Mouse (Mus musculus) stomach, embryonic 16.5 days (tissue): Measurements from ENCODE around the gene Ninj1. TPM values are rescaled to one million over a fixed set of nuclear protein-coding genes. Genes with fewer than 3 reads are reported as not detected.

ENCODE experiments used
- ATAC-seq: fragments of 200-750 bp; cut with Nextera tagmentation; 2 replicates; pipeline ENCODE4 v1.8.0; 2017; ENCODE audit warnings: moderate number of reproducible peaks, moderate TSS enrichment; ENCODE audit not compliant: insufficient read depth, low FRiP score
- H3K27ac ChIP-seq: fragments of 300-500 bp; sonication (generic); 2 replicates; pipeline ENCODE4 v1.5.1; 2014; ENCODE audit warnings: low read length
- H3K27me3 ChIP-seq: fragments of 300-500 bp; sonication (generic); 2 replicates; pipeline ENCODE4 v1.6.1; 2014; ENCODE audit warnings: low read length, control low read depth, mixed read lengths; ENCODE audit not compliant: control insufficient read depth, insufficient read depth
- H3K36me3 ChIP-seq: fragments of 300-500 bp; sonication (generic); 2 replicates; pipeline ENCODE4 v1.6.1; 2014; ENCODE audit warnings: low read length; ENCODE audit not compliant: control insufficient read depth, insufficient read depth
- H3K4me1 ChIP-seq: fragments of 300-500 bp; sonication (generic); 2 replicates; pipeline ENCODE4 v1.6.1; 2014; ENCODE audit warnings: low read length, control low read depth, mixed read lengths; ENCODE audit not compliant: control insufficient read depth, insufficient read depth
- H3K4me2 ChIP-seq: fragments of 300-500 bp; sonication (generic); 2 replicates; pipeline ENCODE4 v1.6.1; 2014; ENCODE audit warnings: low read depth, low read length, mixed read lengths
- H3K4me3 ChIP-seq: fragments of 300-500 bp; sonication (generic); replicated peaks from 2 replicates; pipeline ENCODE4 v1.5.1; 2014; ENCODE audit warnings: mild to moderate bottlenecking, low read length
- H3K9ac ChIP-seq: fragments of 300-500 bp; sonication (generic); 2 replicates; pipeline ENCODE4 v1.6.1; 2014; ENCODE audit warnings: low read length
- H3K9me3 ChIP-seq: fragments of 300-500 bp; sonication (generic); replicated peaks from 2 replicates; pipeline ENCODE4 v1.6.1; 2016; ENCODE audit warnings: low read length, control low read depth; ENCODE audit not compliant: control insufficient read depth
- WGBS: fragments of 180-500 bp; shearing (Covaris S2); extraction: QIAGEN DNeasy Blood & Tissue Kit; methylation state at CpG from one replicate; pipeline ENCODE4 v1.1.7; 2014; 5-methylcytosine and 5-hydroxymethylcytosine counted together
- polyA plus RNA-seq: library from polyadenylated mRNA; unstranded; fragments of >200 nt; fragmentation: Nextera tagmentation; extraction: Ambion mirVana; gene quantifications from 2 replicates; pipeline ENCODE4 v1.2.1, GENCODE M21; 2015

Ninj1 gene
- polyA plus RNA-seq, 1 experiment from 2014 or later, result 61.0 TPM

DNA sequence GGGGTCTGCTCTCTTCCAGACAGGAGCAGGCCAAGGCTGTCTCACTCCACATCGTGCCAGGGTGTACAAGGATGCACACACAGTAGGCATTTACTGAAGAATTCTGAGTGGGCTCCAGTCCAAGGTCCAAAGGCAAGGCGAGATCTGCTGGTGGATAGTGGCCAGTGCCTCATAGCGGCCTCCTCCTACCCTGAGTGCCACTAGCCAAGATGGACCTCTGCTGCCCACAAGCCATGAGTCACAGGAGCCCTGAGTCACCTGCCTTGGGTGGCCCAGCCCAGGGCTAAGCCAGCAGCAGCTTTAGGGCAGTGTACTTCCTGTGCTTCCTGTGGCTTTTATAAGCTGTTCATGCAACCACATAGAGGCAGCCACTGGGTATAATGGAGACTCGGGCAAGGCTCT lies 26.2 kb downstream of the Ninj1 start:
- Histone ChIP-seq H3K9me3 (no peaks in the 10 kb centered on the region), H3K4me1 (peaks cover 30% of the 10 kb centered on the region), H3K4me3 (no peak overlapping the region), H3K27me3 (no peaks in the 10 kb centered on the region), H3K9ac (no peak overlapping the region), H3K4me2 (no peak overlapping the region), H3K36me3 (no peaks in the 10 kb centered on the region), H3K27ac (no peak overlapping the region)
- WGBS, result 64% methylated on average over 4 of the region's 4 CpGs
- no peak for ATAC-seq

DNA sequence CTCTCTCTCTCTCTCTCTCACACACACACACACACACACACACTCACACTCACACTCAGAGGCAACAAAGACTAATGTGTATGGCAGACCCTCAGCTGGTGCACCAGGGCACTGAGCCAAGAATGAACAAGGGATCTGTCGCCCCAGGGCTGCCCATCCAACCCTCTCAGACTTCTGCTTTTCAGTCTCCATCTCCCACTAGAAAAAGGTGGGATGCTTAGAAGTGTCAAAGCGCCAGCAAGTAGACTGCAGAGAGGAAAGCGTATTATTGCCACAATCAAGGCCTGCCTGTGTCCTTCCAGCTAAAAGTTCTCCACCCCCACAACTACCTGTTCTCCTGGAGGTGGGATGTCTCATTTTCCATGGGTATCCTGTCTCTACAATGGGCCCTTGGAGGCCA lies 27.2 kb downstream of the Ninj1 start:
- H3K4me1 ChIP-seq, result peaks cover 28% of the 10 kb centered on the region
- no peak overlapping the region for H3K4me3 ChIP-seq

DNA sequence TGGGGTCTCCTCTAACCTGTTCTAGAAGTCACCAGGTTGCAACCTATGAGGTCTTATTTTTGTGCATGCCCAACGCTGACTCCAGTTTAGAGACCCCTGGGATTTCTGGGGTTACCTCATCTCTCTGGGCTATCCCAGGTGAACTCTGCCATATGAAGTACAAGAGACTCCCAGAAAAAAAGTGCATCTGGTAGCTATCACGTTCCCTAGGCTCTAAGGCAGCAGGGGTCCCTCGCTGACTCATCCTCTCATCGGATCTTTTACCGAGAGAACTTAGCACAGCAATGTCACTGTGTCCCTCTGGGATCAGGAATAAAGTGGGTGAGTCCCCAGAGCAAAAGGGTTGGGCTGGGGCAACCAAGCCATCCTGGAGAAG lies 27.8 kb downstream of the Ninj1 start:
- Histone ChIP-seq H3K4me2 (peak overlapping the region; percentile 59), H3K36me3 (no peaks in the 10 kb centered on the region), H3K4me1 (peaks cover 28% of the 10 kb centered on the region), H3K9ac (peak overlapping the region; percentile 93), H3K9me3 (no peaks in the 10 kb centered on the region), H3K27ac (no peak overlapping the region), H3K27me3 (no peaks in the 10 kb centered on the region), H3K4me3 (peak overlapping the region; percentile 83)
- no peak for ATAC-seq
- WGBS, result 15% methylated on average over 5 of the region's 5 CpGs

More for the DNA sequence above, 27.2 kb downstream of the Ninj1 start:
- Histone ChIP-seq H3K4me2 (peak overlapping the region; percentile 59; the same call in 1 of the 2 replicates), H3K27ac (no peak overlapping the region), H3K36me3 (no peaks in the 10 kb centered on the region), H3K27me3 (no peaks in the 10 kb centered on the region), H3K9ac (0 out of 2 replicates have a peak overlapping the region, but pooled peaks have one; percentile 11), H3K9me3 (no peaks in the 10 kb centered on the region)
- 78% methylated on average over 3 of the region's 3 CpGs for WGBS
- ATAC-seq, result no peak

DNA sequence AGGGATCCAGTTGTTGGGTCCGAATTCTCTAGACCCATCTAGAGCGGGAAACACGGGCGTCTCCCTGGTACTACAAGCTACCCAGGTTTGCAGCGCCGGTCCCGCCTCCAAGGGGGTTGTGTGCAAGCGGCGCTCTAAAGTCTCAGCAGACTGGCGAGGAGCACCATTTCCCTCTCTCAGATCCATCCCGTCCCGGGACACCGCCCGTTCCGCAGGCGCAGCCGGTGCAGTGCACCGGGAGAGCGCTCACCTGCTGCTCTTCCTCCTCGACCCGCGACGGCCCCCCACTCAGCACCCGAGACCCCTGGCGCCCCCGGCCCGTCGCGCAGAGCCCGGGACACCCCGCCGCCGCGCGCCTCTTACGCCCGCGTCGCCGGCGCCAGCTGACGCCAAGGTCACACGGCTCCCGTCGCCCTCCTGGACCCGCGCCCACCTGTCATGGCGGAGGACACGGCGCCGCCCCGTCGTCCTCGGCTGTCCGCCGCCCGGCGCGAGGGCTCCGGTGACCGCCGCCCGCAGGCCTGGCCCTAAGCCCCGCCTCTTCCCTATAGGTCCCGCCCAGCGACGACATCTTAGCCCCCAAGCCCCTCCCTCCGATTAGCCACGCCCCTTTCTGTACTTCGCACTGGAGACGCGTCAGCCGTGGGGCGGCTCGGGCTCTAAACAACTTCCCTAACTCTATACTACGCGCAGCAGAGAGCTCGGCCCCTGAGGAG lies 28.4 kb downstream of the Ninj1 start, which contains the start of gene Card19:
Card19 (minus strand) TSS at position 534 of the 716 bp plus-strand sequence.
- Histone ChIP-seq H3K9me3 (no peaks in the 10 kb centered on the region), H3K4me3 (peak within 1 kb of the TSS; percentile 83)
- WGBS, result under 1% methylated on average over 76 of the region's 78 CpGs

DNA sequence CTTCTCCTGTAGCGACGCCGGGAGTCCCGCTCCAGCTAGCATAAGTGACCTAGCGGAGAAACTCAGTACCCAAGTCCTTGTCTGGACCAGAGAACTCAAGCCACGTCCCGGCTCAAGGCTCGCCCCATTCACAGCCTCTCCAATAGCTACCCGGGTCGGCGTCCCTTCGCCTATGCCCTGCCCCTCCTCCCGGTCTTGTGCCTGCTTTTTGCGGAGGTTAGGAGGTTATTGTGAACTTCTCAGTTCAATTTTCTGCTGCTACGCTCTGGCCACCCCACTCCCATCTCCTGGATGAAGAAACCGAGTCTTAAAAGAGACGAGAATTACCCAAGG lies 28.9 kb downstream of the Ninj1 start:
- no peaks in the 10 kb centered on the region for H3K9me3 ChIP-seq
- H3K4me3 ChIP-seq, result peak overlapping the region; percentile 83
- WGBS, result 4% methylated on average over 17 of the region's 17 CpGs
- H3K9ac ChIP-seq, result peak overlapping the region; percentile 93
- H3K27ac ChIP-seq, result peak overlapping the region; percentile 34
- ATAC-seq, result peak; percentile 51
- peak overlapping the region; percentile 59 for H3K4me2 ChIP-seq
- H3K27me3 ChIP-seq, result no peaks in the 10 kb centered on the region
- H3K4me1 ChIP-seq, result peaks cover 28% of the 10 kb centered on the region
- no peaks in the 10 kb centered on the region for H3K36me3 ChIP-seq

More for the DNA sequence above, 28.4 kb downstream of the Ninj1 start, which contains the start of gene Card19:
- no peaks in the 10 kb centered on the region for H3K27me3 ChIP-seq
- H3K27ac ChIP-seq, result peak within 1 kb of the TSS; percentile 83
- H3K4me1 ChIP-seq, result peaks cover 28% of the 10 kb centered on the region
- peak within 1 kb of the TSS; percentile 93 for H3K9ac ChIP-seq
- peak within 1 kb of the TSS; percentile 59 for H3K4me2 ChIP-seq
- no peaks in the 10 kb centered on the region for H3K36me3 ChIP-seq
- peak; percentile 93 for ATAC-seq

DNA sequence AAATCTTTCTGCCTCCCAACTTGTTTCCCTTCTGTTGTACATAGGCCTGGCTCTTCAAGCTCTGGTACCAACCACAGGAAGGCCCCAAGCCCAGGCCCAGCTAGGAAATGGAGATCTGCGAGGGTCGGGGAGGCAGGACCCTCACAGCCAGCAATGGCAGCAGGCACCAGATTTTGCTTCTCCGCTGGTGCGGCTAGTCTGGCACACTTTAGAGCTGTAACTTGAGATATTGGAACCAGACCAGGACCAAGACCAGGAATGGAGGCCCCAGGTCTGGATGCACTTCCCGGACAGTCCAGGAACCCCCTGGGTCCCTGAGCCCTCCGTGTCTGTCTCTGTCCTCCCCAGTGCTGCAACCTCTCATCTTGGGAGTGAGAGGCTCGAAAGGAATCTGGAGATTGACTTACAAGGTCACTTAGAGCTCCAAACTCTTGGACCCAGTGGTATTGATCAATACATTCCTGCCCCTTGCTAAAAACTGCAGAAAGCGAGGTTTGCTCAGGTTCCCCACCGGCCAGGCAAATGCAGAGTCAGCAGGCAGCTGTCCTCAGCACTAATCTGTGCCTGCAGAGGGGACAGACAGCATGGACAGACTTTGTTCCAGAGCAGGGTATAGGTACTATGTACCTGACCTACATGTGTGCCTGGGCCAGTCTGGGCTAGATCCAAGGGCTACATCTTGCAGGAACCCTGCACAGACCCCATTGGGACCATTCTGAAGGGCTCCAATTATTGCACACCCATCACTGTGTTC lies 29.7 kb downstream of the Ninj1 start:
- WGBS, result 67% methylated on average over 9 of the region's 9 CpGs
- peak overlapping the region; percentile 59 for H3K4me2 ChIP-seq
- H3K27ac ChIP-seq, result peak overlapping the region; percentile 34; the same call in 1 of the 2 replicates

DNA sequence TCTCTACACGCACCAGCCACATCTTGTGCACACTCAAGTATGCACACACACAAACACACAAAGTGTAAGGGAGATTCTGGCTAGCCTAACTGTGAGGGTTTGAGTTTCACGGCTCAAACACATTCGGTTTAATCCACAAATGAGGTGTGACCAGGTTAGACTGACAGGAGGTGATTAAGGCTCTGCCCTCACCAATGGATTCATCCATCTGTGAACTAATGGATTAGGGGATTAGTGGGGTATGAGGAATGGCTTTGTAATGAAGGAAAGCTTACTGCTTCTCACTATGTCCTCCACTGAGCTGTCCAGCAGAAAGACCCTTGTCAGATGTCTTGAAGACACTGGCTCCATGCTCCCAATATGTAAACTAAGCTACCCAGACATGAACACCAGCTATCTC lies 31.4 kb downstream of the Ninj1 start:
- H3K27me3 ChIP-seq, result no peaks in the 10 kb centered on the region
- peaks cover 21% of the 10 kb centered on the region for H3K4me1 ChIP-seq
- no peak overlapping the region for H3K27ac ChIP-seq
- no peak overlapping the region for H3K9ac ChIP-seq
- H3K36me3 ChIP-seq, result no peaks in the 10 kb centered on the region
- no peak overlapping the region for H3K4me2 ChIP-seq
- no peaks in the 10 kb centered on the region for H3K9me3 ChIP-seq
- WGBS, result 57% methylated on average over 3 of the region's 3 CpGs
- ATAC-seq, result no peak
- H3K4me3 ChIP-seq, result no peak overlapping the region

More for the DNA sequence above, 29.7 kb downstream of the Ninj1 start:
- no peak for ATAC-seq
- Histone ChIP-seq H3K36me3 (no peaks in the 10 kb centered on the region), H3K4me1 (peaks cover 26% of the 10 kb centered on the region), H3K9me3 (no peaks in the 10 kb centered on the region), H3K9ac (peak overlapping the region; percentile 93; the same call in 1 of the 2 replicates), H3K4me3 (no peak overlapping the region), H3K27me3 (no peaks in the 10 kb centered on the region)

DNA sequence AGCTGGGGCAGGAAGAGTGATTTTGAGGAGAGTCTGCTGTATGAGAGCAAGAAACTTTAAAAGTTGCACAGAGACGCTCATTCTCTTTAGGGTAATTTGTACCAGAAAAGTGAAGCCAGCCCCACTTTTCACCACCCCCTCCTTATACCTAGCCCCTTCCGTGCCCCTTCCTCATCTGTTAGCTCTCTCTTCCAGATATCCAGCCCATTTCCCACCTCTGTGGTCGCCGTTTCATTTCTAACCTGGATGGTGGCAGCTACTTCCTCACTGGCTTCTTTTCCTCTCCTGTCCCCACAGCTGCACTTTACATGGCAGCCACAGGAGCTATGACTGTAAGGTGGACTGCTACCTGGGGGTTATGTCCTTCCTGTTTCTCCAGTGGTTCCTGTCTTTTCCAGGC lies 32.1 kb downstream of the Ninj1 start:
- Histone ChIP-seq H3K4me1 (peaks cover 14% of the 10 kb centered on the region), H3K4me2 (no peak overlapping the region), H3K36me3 (no peaks in the 10 kb centered on the region), H3K9me3 (no peaks in the 10 kb centered on the region), H3K9ac (no peak overlapping the region), H3K27ac (no peak overlapping the region), H3K4me3 (no peak overlapping the region), H3K27me3 (no peaks in the 10 kb centered on the region)
- no peak for ATAC-seq
- whole genome bisulfite sequencing, result 83% methylated on average over 4 of the region's 4 CpGs

DNA sequence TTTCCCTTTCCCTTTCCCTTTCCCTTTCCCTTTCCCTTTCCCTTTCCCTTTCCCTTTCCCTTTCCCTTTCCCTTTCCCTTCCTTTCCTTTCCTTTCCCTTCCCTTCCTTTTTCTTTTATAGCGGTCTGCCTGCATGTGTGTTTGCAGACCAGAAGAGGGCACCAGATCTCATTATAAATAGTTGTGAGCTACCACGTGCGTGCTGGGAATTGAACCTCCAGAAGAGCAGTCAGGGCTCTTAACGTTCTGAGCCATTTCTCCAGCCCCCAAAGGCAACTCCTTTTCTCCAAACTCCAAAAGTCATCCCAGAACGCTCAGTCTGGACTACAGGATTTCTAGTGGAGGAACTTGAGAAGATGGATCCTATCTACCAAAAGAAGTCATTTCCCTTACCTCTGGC lies 33.6 kb downstream of the Ninj1 start:
- no peaks in the 10 kb centered on the region for H3K36me3 ChIP-seq
- 21% methylated on average over 5 of the region's 5 CpGs for WGBS
- no peaks in the 10 kb centered on the region for H3K9me3 ChIP-seq
- H3K27ac ChIP-seq, result no peak overlapping the region
- ATAC-seq, result no peak
- H3K9ac ChIP-seq, result no peak overlapping the region
- no peaks in the 10 kb centered on the region for H3K27me3 ChIP-seq
- no peak overlapping the region for H3K4me3 ChIP-seq
- H3K4me2 ChIP-seq, result no peak overlapping the region
- peaks cover 6% of the 10 kb centered on the region; the same call in 1 of the 2 replicates for H3K4me1 ChIP-seq
